Mouse (Mus musculus): Measurements from ENCODE around the gene Tex14. TPM values are rescaled to one million over a fixed set of nuclear protein-coding genes. Genes with fewer than 3 reads are reported as not detected.

Gene Tex14
- 0.55 and 0.99 TPM in 2 replicates for polyA plus RNA-seq (2012; rRNA removed)

DNA sequence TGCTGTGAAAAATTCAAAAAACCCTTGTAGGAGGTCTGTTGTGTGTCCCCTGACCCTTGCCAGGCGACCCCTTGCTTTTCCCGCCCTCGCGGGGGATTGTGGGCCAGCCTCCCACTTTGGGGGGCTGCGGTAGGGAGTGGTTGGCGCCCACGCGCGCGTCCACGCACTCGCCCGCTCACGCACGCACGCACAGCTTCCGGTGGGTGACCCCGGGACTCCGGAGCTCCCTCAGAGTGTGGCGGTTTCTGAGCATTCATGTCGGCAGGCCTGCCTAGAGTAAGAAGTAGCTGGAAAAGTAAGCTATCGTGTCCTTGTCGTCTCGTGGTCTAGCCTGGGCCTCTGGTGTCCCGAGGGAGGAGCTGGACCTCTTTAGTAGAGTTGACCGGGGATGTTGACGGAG is at the start of gene Tex14, which contains the start of gene Rad51c:
Tex14 (plus strand) TSS at position 190 of the 400 bp plus-strand sequence.
Rad51c (minus strand) TSS at position 79 of the 400 bp plus-strand sequence.
- Histone ChIP-seq H3K4me3 (ENCODE audit: control insufficient read depth, insufficient read depth, low read length) (peak within 1 kb of the TSS; percentile 54), H3K36me3 (ENCODE audit: control insufficient read depth, insufficient read depth, low read length) (no peaks in the 10 kb centered on the region), H3K4me1 (replicated peaks; ENCODE audit: control insufficient read depth, insufficient read depth, low read length) (peaks cover 5% of the 10 kb centered on the region), H3K27ac (ENCODE audit: control insufficient read depth, insufficient read depth, low read length) (peak within 1 kb of the TSS; percentile 61), H3K27me3 (ENCODE audit: control insufficient read depth, insufficient read depth, low read length) (no peaks in the 10 kb centered on the region)
- TF ChIP-seq POLR2A (IDR thresholded peaks at IDR 0.05; ENCODE audit: control insufficient read depth, extremely low read depth, insufficient read depth, low read length, poor library complexity), result no peak
- TF ChIP-seq CTCF (IDR thresholded peaks at IDR 0.05; ENCODE audit: borderline replicate concordance, control insufficient read depth, extremely low read depth, insufficient read depth, low read length, poor library complexity), result no peak
- WGBS, result 92% methylated on average over 27 of the region's 27 CpGs
- peak; percentile 31 for DNase-seq

- WGBS, result 4% methylated on average over 31 of the region's 31 CpGs
- H3K4me1 ChIP-seq (replicated peaks; ENCODE audit: control insufficient read depth, insufficient read depth, low read length), result peaks cover 5% of the 10 kb centered on the region
- DNase-seq, result peak; percentile 6
- H3K27me3 ChIP-seq (ENCODE audit: control insufficient read depth, insufficient read depth, low read length), result no peaks in the 10 kb centered on the region
- peak overlapping the region; percentile 95 for H3K4me3 ChIP-seq (ENCODE audit: control insufficient read depth, insufficient read depth, low read length)
- H3K36me3 ChIP-seq (ENCODE audit: control insufficient read depth, insufficient read depth, low read length), result no peaks in the 10 kb centered on the region
- H3K27ac ChIP-seq (ENCODE audit: control insufficient read depth, insufficient read depth, low read length), result no peak overlapping the region
- TF ChIP-seq CTCF (IDR thresholded peaks at IDR 0.05; ENCODE audit: borderline replicate concordance, control insufficient read depth, extremely low read depth, insufficient read depth, low read length, poor library complexity) (no peak), POLR2A (IDR thresholded peaks at IDR 0.05; ENCODE audit: control insufficient read depth, extremely low read depth, insufficient read depth, low read length, poor library complexity) (no peak)
Measured at GRCm38 (mm10) chr11:87357317-87358300, 47.3 kb upstream of the Tex14 start.

DNA sequence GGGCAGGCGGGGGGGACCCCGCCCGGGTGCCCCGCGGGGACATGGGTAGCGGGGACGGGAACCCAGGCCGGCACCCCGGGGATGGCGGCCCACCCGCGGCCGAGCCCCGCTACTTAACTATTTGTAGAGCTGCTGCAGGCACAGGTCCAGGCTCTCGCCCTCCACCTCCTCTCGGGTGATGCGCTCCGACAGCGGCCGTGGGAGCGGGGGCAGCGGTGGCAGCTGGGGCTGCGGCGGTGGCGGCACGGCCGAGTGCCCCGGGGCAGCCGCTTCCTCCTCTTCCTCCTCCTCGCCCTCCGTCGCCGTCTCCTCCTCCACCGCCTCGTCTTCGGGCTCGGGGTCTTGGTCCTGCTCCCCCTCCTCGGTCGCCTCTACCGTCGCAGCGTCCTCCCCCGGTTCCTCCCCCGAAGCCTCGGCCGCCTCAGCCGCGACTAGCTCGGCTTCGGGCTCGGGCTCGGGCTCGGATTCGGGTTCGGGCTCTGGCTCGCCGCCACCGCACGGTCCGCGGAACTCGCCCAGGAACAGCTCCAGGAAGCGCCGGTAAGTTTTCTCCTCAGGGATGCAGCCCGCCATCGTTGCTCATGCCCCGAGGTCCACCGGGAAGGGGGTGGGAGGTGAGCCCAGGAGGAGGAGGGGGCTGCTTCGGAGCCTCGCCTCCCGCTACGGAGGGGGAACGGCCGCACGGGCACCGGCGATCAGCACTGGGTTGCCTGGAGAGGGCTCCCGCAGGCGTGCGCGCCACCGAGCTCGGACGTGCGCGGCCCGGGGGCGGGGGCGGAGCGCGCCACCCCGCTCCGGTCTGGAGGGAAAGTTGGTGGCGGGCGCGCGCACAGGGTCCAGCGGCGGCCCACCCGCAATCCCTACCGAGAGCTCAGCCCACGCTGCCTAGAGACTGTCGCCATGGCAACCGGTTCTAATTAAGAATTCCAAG is 46.3 kb upstream of the Tex14 start, which contains the start of gene Ppm1e:
Ppm1e (minus strand) TSS at position 693 of the 931 bp plus-strand sequence.
- Histone ChIP-seq H3K4me3 (ENCODE audit: control insufficient read depth, insufficient read depth, low read length) (peak within 1 kb of the TSS; percentile 95), H3K27me3 (ENCODE audit: control insufficient read depth, insufficient read depth, low read length) (no peaks in the 10 kb centered on the region), H3K27ac (ENCODE audit: control insufficient read depth, insufficient read depth, low read length) (no peak within 1 kb of the TSS), H3K4me1 (replicated peaks; ENCODE audit: control insufficient read depth, insufficient read depth, low read length) (peaks cover 5% of the 10 kb centered on the region), H3K36me3 (ENCODE audit: control insufficient read depth, insufficient read depth, low read length) (no peaks in the 10 kb centered on the region)
- peak; percentile 84 for DNase-seq
- TF ChIP-seq POLR2A (IDR thresholded peaks at IDR 0.05; ENCODE audit: control insufficient read depth, extremely low read depth, insufficient read depth, low read length, poor library complexity) (no peak), CTCF (IDR thresholded peaks at IDR 0.05; ENCODE audit: borderline replicate concordance, control insufficient read depth, extremely low read depth, insufficient read depth, low read length, poor library complexity) (no peak)
- WGBS, result under 1% methylated on average over 100 of the region's 104 CpGs

DNA sequence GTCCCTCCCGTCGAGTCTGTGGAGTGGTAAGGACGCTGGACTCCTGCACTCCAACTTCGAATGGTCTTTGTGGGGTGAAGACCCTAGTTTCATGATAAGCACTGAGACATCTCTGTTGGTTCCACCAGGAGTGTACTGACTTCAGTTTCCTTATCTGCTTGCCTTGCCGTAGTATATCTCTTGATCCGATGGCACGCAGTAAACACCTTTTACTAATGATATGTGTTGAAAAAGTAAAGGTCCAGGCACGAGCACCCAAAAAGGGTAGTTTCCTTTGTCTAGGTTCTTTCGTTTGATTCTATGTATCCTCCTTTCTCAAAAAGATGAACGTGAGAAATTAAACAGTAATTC is 45.6 kb upstream of the Tex14 start:
- Histone ChIP-seq H3K27ac (ENCODE audit: control insufficient read depth, insufficient read depth, low read length) (no peak overlapping the region), H3K27me3 (ENCODE audit: control insufficient read depth, insufficient read depth, low read length) (no peaks in the 10 kb centered on the region), H3K36me3 (ENCODE audit: control insufficient read depth, insufficient read depth, low read length) (no peaks in the 10 kb centered on the region), H3K4me3 (ENCODE audit: control insufficient read depth, insufficient read depth, low read length) (peak overlapping the region; percentile 95), H3K4me1 (replicated peaks; ENCODE audit: control insufficient read depth, insufficient read depth, low read length) (peaks cover 5% of the 10 kb centered on the region)
- no peak for DNase-seq
- no peak for TF ChIP-seq CTCF (IDR thresholded peaks at IDR 0.05; ENCODE audit: borderline replicate concordance, control insufficient read depth, extremely low read depth, insufficient read depth, low read length, poor library complexity)
- WGBS, result 7% methylated on average over 10 of the region's 10 CpGs

DNA sequence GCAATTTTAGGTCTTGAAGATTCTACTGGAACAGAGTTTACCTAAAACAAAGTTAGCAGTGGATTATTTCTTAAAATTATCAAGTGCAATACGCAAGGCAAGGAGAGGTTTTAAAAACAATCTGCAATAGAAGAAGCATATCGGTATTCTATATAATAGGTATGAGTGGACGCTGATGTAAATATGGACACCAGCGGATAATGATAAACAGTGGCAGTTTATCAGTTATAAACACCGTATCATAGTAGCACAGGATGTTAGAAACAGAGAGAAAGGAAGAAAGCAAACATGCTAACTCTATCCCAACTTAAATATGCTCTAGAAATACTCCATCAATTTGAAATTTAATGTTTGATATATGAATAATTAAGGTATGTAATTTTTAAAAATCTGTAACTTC is 39.7 kb upstream of the Tex14 start:
- Histone ChIP-seq H3K27me3 (ENCODE audit: control insufficient read depth, insufficient read depth, low read length) (no peaks in the 10 kb centered on the region), H3K4me3 (ENCODE audit: control insufficient read depth, insufficient read depth, low read length) (no peak overlapping the region), H3K4me1 (replicated peaks; ENCODE audit: control insufficient read depth, insufficient read depth, low read length) (no peaks in the 10 kb centered on the region), H3K27ac (ENCODE audit: control insufficient read depth, insufficient read depth, low read length) (no peak overlapping the region), H3K36me3 (ENCODE audit: control insufficient read depth, insufficient read depth, low read length) (no peaks in the 10 kb centered on the region)
- no peak for DNase-seq
- WGBS, result 95% methylated on average over 5 of the region's 5 CpGs
- no peak for TF ChIP-seq POLR2A (IDR thresholded peaks at IDR 0.05; ENCODE audit: control insufficient read depth, extremely low read depth, insufficient read depth, low read length, poor library complexity)
- TF ChIP-seq CTCF (IDR thresholded peaks at IDR 0.05; ENCODE audit: borderline replicate concordance, control insufficient read depth, extremely low read depth, insufficient read depth, low read length, poor library complexity), result no peak

- Histone ChIP-seq H3K27me3 (ENCODE audit: control insufficient read depth, insufficient read depth, low read length) (no peaks in the 10 kb centered on the region), H3K4me1 (replicated peaks; ENCODE audit: control insufficient read depth, insufficient read depth, low read length) (no peaks in the 10 kb centered on the region), H3K27ac (ENCODE audit: control insufficient read depth, insufficient read depth, low read length) (no peak overlapping the region), H3K36me3 (ENCODE audit: control insufficient read depth, insufficient read depth, low read length) (no peaks in the 10 kb centered on the region), H3K4me3 (ENCODE audit: control insufficient read depth, insufficient read depth, low read length) (no peak overlapping the region)
- 80% methylated on average over 7 of the region's 7 CpGs for whole genome bisulfite sequencing
- no peak for DNase-seq
- TF ChIP-seq POLR2A (IDR thresholded peaks at IDR 0.05; ENCODE audit: control insufficient read depth, extremely low read depth, insufficient read depth, low read length, poor library complexity) (no peak), CTCF (IDR thresholded peaks at IDR 0.05; ENCODE audit: borderline replicate concordance, control insufficient read depth, extremely low read depth, insufficient read depth, low read length, poor library complexity) (no peak)
Measured at GRCm38 (mm10) chr11:87367061-87367460, 37.8 kb upstream of the Tex14 start.

Measured in thymus, adult 2 months (tissue).